Mouse (Mus musculus) urinary bladder, postnatal 14 days (tissue): Measurements from ENCODE around the gene Fuca1.

Experiments used
- DNase-seq: peaks from one replicate; pipeline ENCODE4 v3.0.0; 2021; ENCODE audit warnings: low spot score

Gene Fuca1

DNA sequence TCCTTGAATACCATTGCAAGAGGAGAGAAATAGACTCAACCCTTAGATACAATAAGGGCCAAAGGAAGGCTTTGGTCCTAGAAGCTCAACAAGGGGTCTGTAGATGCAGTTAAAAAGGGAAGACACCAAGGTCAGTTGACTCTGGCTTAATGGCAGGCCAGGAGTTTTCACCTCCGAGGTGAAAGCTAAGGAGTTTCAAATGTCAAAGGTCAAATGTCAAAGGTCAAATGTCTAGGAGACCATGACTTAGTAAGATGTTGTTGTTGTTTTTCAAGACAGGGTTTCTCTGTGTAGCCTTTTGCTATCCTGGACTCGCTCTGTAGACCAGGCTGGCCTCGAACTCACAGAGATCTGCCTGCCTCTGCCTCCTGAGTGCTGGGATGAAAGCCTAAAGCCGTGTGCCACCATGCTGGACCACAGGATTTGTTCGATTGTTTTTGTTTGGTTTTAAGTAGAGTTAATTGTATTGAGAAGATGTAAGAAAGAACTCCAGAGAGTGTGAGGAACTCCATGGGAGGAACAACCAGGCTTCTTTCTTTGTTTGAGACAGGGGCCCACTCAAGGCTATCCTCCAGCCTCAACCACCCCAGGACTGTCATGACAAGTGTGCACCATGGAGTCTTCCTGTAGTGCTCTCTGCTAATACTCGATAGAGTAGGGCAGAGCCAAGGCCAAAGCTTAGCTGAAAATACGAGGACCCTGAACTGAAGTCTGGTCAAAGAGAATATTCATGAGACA, 31.2 kb upstream of the Fuca1 start:
- DNase-seq = no peak

GRCm38 (mm10) chr4:135889884-135890283, 30.7 kb upstream of the Fuca1 start:
- peak; percentile 81 for DNase-seq

DNA sequence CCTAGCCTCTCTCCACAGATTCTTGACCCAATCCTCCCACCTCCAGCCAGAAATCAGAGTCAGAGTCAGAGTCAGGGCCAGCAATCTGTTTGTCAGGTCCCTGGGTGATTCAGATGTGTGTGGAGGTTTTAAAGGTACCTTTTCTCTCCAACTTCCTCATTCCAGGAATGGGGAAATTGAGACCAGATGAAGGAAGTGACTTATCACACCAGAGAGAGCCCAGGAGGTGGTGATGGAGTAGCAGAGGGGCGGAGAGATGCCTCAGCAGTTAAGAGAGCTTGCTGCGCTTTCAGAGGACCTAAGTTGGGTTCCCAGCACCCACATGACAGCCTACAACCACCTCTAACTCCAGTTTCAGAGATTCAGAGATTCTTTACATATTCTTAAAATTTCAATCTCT, 29.0 kb upstream of the Fuca1 start:
- no peak for DNase-seq

DNA sequence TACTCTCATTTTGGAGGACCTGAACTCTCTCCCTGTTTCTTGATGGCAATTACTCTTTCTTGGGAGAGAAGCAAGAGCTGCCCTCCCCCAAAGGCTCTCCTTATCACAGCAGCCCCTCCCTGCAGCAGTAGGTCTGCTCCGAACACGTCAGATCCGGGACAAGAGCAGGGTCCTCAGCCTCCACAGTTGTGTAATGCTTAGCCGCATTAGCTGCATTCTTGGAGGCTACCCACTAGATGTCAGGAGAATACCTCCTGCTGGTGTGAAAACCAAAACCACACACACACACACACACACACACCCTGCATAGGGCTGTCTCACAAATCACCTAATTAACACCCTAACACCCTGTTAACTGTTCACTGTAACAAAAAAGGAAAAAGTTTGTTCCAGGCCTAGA, 27.7 kb upstream of the Fuca1 start:
- no peak for DNase-seq

GRCm38 (mm10) chr4:135895071-135895571, 25.4 kb upstream of the Fuca1 start, which contains the start of gene Cnr2:
Gene Cnr2 (plus strand): TSS chr4:135895394.
- no peak for DNase-seq

- no peak for DNase-seq
Observed at GRCm38 (mm10) chr4:135896157-135896556, 24.4 kb upstream of the Fuca1 start.

- no peak for DNase-seq
Observed at GRCm38 (mm10) chr4:135898380-135899049, 22.0 kb upstream of the Fuca1 start.

DNA sequence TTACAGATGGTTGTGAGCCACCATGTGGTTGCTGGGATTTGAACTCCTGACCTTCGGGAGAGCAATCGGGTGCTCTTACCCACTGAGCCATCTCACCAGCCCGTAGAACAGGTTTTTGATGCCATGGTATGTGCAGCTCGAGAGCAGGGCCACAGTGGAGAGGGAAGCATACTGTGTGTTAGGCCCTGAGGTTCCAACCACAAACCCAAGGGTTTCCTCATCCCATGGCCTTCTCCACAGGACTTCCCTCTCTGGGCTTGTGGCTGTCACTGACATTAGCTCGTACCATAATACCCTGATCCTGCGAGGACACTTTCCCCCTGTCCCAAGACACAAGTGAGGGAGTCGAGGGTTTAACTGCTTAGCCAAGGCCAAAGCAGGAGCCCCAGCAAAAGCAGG, 21.5 kb upstream of the Fuca1 start:
- no peak for DNase-seq

- no peak for DNase-seq
Observed at GRCm38 (mm10) chr4:135900008-135900407, 20.5 kb upstream of the Fuca1 start.

DNA sequence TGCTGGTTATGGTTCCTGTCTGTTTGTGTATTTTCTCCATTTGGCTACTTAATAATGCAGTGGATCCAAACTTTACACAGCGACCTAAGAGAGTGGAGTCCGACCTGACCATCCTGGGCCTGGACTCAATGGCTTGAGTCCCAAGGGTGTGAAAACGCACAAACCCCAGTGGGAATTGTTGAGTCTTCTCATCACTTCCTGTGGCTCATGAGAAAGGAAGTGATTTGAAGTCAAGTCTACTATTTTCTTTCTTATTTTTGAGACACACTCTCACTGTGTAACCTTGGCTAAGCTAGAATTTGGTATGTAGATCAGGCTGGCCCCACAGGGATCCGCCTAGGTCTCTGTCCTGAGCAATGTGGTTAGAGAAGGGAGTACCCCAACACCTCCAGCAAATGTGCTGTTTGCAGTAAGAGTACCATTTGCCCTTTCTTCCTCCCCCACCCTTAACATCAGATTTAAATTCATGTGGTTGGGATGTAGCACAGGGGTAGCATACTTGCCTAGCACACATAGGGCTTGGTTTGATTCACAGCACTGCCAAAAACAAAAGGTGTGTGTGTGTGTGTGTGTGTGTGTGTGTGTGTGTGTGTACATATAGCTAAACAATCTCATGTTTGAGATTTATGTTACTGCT, 17.8 kb upstream of the Fuca1 start:
- DNase-seq = no peak

DNA sequence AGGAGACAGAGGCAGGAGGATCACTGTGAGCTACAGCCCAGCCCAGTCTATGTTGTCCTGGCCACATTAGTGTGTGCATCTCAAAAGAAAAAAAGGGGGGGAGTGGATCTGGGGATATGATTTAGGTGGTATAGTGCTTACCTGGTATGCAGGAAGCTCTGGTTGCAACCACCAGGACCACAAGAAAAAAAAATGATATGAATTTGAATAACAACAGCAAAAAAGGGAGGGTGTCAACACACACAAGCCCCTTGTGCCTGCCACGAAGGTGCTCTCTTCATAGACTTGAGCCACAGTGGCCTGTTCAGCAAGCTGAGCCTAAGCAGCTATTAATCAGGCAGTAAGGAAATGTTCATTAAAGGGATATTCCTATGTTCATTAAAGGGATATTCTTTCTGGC, 15.7 kb upstream of the Fuca1 start:
- DNase-seq = no peak

GRCm38 (mm10) chr4:135906633-135907032, 13.9 kb upstream of the Fuca1 start:
- no peak for DNase-seq

DNA sequence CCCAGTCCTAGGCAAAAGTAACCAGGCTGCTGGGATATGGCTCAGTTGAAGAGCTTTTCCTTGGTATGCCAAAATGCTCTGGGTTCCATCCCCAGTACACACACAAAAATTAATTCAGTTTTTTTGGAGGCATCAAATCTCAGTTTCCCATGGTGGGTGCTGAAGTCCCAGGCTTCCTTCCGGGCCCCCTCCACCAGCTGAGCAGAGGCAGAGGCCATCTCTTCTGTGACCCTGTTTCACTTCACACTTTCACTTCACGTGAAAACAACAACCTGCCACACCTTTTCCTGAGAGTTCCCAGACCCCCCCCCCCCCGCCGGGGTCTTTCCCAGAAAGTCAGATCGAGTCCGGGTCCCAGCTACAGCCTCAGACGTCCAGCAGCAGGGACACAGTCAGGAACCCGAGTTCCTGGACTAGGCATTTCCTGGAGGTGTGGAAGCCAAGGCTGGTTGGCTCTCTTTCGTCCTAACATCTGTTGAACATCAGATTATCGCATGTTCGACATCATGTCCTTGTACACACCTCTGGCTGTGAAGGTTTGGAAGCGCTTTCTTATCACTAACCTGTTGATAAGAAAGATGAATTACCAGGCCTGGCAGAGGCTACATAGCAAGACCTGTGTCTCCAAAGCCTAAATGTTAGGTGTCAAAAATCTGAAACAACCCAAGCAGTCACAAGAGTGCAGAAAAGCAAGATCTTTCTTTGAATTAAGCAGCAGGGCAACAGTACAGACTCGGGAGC, 11.0 kb upstream of the Fuca1 start:
- no peak for DNase-seq

- no peak for DNase-seq
Observed at GRCm38 (mm10) chr4:135911531-135911930, 9.0 kb upstream of the Fuca1 start.

- no peak for DNase-seq
Observed at GRCm38 (mm10) chr4:135912164-135912563, 8.4 kb upstream of the Fuca1 start.

DNA sequence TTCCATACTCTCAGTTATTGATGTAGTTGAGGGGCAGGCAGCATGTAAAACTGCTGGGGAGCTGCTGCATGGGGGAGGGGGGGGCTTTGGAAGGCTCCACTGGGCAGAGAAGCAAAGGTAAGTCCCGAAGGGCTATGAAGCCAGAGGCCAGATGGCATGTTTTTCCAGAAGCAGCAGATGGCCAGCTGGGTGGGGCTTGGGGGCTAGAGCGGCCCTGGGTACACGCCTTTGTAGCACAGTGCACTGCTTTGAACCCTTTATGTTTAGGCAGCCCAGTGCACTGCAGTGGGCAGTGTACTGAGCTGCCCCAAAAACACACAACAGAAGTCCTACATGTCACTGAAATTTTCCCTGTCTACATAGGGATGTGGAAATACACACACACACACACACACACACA, 7.7 kb upstream of the Fuca1 start:
- DNase-seq = no peak

GRCm38 (mm10) chr4:135913433-135913832, 7.1 kb upstream of the Fuca1 start:
- DNase-seq = no peak

DNA sequence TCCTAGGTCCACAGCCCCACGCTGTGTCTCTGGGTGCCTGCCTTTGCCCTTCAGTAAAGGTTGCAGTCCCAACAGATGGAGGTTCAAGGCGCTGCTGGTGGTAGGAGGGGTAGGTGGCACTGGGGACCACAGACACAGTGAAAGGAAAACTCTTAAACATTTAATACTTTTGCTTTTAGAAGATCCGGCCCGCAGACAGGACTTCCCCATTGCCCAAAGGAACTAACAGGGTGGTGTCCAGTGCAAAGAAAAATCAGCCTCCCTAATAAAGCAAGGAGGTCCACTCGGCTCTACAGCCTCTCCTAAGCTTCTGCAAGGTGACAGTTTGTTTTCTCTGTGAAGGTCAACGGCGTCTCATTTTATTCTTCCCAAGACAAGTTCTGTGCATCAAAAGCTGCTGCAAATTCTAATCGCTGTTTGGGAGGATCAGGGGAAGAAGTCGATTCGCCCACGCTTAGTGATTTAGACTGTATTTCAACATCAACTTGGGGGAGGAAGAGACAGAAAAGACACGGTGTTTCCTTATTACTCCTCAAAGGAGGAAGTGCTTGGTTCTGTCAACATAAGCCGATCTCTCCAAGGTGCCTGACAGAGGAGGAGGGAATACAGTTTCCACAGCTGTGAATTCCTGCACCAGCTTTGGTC, 1.8 kb upstream of the Fuca1 start:
- no peak for DNase-seq

DNA sequence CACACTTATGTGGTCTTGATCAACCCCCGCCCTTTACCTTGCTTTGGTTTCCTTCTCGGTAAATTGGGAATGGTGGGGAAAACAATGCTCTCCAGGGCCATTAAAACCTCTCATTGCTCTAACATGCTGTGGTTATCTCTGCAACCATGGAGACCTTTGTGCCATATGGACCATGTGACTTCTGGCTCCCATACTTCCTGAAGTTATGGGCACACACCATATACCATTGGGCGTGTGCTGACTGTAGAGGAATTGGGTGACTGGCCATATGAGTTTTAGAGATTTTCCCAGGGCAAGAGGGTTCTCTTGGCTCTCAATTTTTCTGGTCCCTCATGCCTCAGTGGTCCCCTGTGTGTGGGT, 1.3 kb upstream of the Fuca1 start:
- DNase-seq = no peak

GRCm38 (mm10) chr4:135921257-135922120, 954 bp downstream of the Fuca1 start:
- DNase-seq = no peak

DNA sequence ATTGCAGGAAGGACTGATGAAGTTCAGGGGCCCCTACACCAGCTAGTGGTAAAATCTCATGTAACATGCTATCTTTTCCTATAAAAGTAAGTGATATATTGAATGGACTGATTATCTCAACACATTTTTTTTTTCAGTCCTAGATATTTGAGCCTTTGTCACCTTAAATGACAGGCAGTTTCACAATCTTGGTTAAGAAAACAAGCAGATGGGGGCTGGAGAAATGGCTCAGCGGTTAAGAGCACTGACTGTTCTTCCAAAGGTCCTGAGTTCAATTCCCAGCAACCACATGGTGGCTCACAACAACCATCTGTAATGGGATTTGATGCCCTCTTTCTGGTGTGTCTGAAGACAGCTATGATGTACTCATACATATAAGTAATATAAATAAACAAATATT, 1.7 kb downstream of the Fuca1 start:
- DNase-seq = no peak
